Mouse (Mus musculus): ENCODE data around the gene Fbxl17.
A peak's percentile ranks its signal among the peaks of the same experiment; 100 is the strongest.

The Fbxl17 gene

GRCm38 (mm10) chr17:63328888-63329287 lies 170.9 kb downstream of the Fbxl17 start:
- no peak for ATAC-seq (ENCODE audit: low TSS enrichment)

- ATAC-seq (ENCODE audit: low TSS enrichment), result peak; percentile 54
Observed at GRCm38 (mm10) chr17:63326227-63326626, 173.6 kb downstream of the Fbxl17 start.

GRCm38 (mm10) chr17:63324672-63325071 lies 175.1 kb downstream of the Fbxl17 start:
- no peak for ATAC-seq (ENCODE audit: low TSS enrichment)

GRCm38 (mm10) chr17:63324039-63324438 lies 175.8 kb downstream of the Fbxl17 start:
- ATAC-seq (ENCODE audit: low TSS enrichment), result peak; percentile 47

GRCm38 (mm10) chr17:63322846-63323245 lies 177.0 kb downstream of the Fbxl17 start:
- no peak for ATAC-seq (ENCODE audit: low TSS enrichment)

GRCm38 (mm10) chr17:63321290-63321689 lies 178.5 kb downstream of the Fbxl17 start:
- ATAC-seq (ENCODE audit: low TSS enrichment), result no peak

GRCm38 (mm10) chr17:63317518-63317917 lies 182.3 kb downstream of the Fbxl17 start:
- no peak for ATAC-seq (ENCODE audit: low TSS enrichment)

GRCm38 (mm10) chr17:63315646-63316480 lies 184.0 kb downstream of the Fbxl17 start:
- ATAC-seq (ENCODE audit: low TSS enrichment), result peak; percentile 74

- no peak for ATAC-seq (ENCODE audit: low TSS enrichment)
Observed at GRCm38 (mm10) chr17:63312804-63313203, 187.0 kb downstream of the Fbxl17 start.

GRCm38 (mm10) chr17:63312330-63312729 lies 187.5 kb downstream of the Fbxl17 start:
- ATAC-seq (ENCODE audit: low TSS enrichment), result no peak

- no peak for ATAC-seq (ENCODE audit: low TSS enrichment)
Observed at GRCm38 (mm10) chr17:63311613-63312012, 188.2 kb downstream of the Fbxl17 start.

- no peak for ATAC-seq (ENCODE audit: low TSS enrichment)
Observed at GRCm38 (mm10) chr17:63310021-63310420, 189.8 kb downstream of the Fbxl17 start.

GRCm38 (mm10) chr17:63303862-63304261 lies 196.0 kb downstream of the Fbxl17 start:
- peak; percentile 62 for ATAC-seq (ENCODE audit: low TSS enrichment)

GRCm38 (mm10) chr17:63301822-63302393 lies 197.9 kb downstream of the Fbxl17 start:
- ATAC-seq (ENCODE audit: low TSS enrichment), result no peak

GRCm38 (mm10) chr17:63295471-63295870 lies 204.3 kb downstream of the Fbxl17 start:
- no peak for ATAC-seq (ENCODE audit: low TSS enrichment)

GRCm38 (mm10) chr17:63294961-63295360 lies 204.9 kb downstream of the Fbxl17 start:
- ATAC-seq (ENCODE audit: low TSS enrichment), result no peak

GRCm38 (mm10) chr17:63293979-63294378 lies 205.8 kb downstream of the Fbxl17 start:
- ATAC-seq (ENCODE audit: low TSS enrichment), result peak; percentile 52

- no peak for ATAC-seq (ENCODE audit: low TSS enrichment)
Observed at GRCm38 (mm10) chr17:63289317-63289913, 210.4 kb downstream of the Fbxl17 start.

GRCm38 (mm10) chr17:63288850-63289249 lies 211.0 kb downstream of the Fbxl17 start:
- no peak for ATAC-seq (ENCODE audit: low TSS enrichment)

- ATAC-seq (ENCODE audit: low TSS enrichment), result no peak
Observed at GRCm38 (mm10) chr17:63287413-63287812, 212.4 kb downstream of the Fbxl17 start.

GRCm38 (mm10) chr17:63285265-63285939 lies 214.4 kb downstream of the Fbxl17 start:
- peak; percentile 70 for ATAC-seq (ENCODE audit: low TSS enrichment)

- no peak for ATAC-seq (ENCODE audit: low TSS enrichment)
Observed at GRCm38 (mm10) chr17:63284074-63284473, 215.7 kb downstream of the Fbxl17 start.

Measured in frontal cortex, adult (tissue).